ENCODE assay signal across 10 mouse cellular contexts in the genomic region with DNA sequence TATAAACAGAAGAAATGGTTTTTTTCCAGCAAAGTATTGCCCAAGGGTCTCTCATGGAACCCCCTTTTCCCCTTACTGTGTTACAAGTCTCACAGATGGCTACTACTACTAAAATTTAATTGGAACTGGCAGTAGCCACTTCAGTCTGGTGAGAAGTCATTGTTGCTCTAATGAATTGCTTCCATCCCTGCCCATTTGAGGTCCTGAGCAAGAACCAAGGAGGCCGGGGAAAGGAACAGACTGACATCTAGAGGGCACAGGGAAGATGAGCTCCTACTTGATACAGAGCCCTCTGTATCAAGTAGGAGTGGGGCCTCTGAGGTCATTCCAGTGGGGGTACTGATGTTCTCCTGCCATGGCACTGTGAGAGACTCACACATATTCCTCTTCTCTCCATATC. TPM values are rescaled to one million over a fixed set of nuclear protein-coding genes. Genes with fewer than 3 reads are reported as not detected.
DNase-seq lines count a peak whose midpoint lies in the region; ATAC-seq and TF ChIP-seq lines count a peak whose summit lies in the region.
"Had no signal": no experiment of that assay in that cellular context is flagged by ENCODE, and none has a peak within 500 bp of the region (broad histone marks: within the 10 kb centered on the region; RNA-seq: fewer than 3 reads in every experiment).

No protein-coding gene starts in this region.

- no peaks in the 10 kb centered on the region for H3K9me3 ChIP-seq in liver, postnatal 0 days (ENCODE audit: low read length)
- H3K9me3 ChIP-seq in hindbrain, embryonic 15.5 days, result no peaks in the 10 kb centered on the region
- H3K9me3 ChIP-seq in neural tube, embryonic 15.5 days (replicated peaks), result no peaks in the 10 kb centered on the region

- H3K4me2 ChIP-seq in liver, postnatal 0 days (ENCODE audit: low read depth, low read length), result no peak overlapping the region
- H3K4me2 ChIP-seq in hindbrain, embryonic 15.5 days, result no peak overlapping the region
- H3K4me2 ChIP-seq in neural tube, embryonic 15.5 days, result no peak overlapping the region

- peak; percentile 60; the same call in 1 of the 2 replicates for TF ChIP-seq CTCF in cerebellum, adult 2 months (IDR thresholded peaks at IDR 0.05; ENCODE audit: borderline replicate concordance, insufficient read depth, low read depth, low read length)
- TF ChIP-seq CTCF in liver, postnatal 0 days (IDR thresholded peaks at IDR 0.05; ENCODE audit: low read depth), result peak; percentile 31

- H3K36me3 ChIP-seq in liver, postnatal 0 days (replicated peaks; ENCODE audit: insufficient read depth, low read length), result no peaks in the 10 kb centered on the region
- no peaks in the 10 kb centered on the region for H3K36me3 ChIP-seq in hindbrain, embryonic 15.5 days
- no peaks in the 10 kb centered on the region for H3K36me3 ChIP-seq in neural tube, embryonic 15.5 days

- DNase-seq in cerebellum, adult 2 months, result peak in 1 of 2 experiments; percentile 49
- DNase-seq in cerebellum, adult 11 months, result no peak
- DNase-seq in liver, postnatal 0 days, result no peak
- no peak for DNase-seq in liver
- no peak for DNase-seq in gastrocnemius, postnatal 25 days
- DNase-seq in left cerebral cortex, postnatal 36 days (ENCODE audit: low spot score in 2 of 2), result no peak
- DNase-seq: heart, adult 11 months had no signal

- TF ChIP-seq EP300 in liver, postnatal 0 days (IDR thresholded peaks at IDR 0.05; ENCODE audit: low read depth), result no peak

- no peak overlapping the region for H3K27ac ChIP-seq in cerebellum, adult 2 months (ENCODE audit: insufficient read depth, low read length)
- no peak overlapping the region for H3K27ac ChIP-seq in liver, postnatal 0 days (ENCODE audit: low read depth)
- H3K27ac ChIP-seq in hindbrain, embryonic 15.5 days (replicated peaks), result no peak overlapping the region
- no peak overlapping the region for H3K27ac ChIP-seq in neural tube, embryonic 15.5 days (replicated peaks)

- no peak for ATAC-seq in liver, postnatal 0 days
- peak; percentile 23; the same call in 1 of the 2 replicates for ATAC-seq in hindbrain, embryonic 15.5 days (ENCODE audit: low FRiP score, low read depth)
- peak; percentile 59 for ATAC-seq in neural tube, embryonic 15.5 days (ENCODE audit: low FRiP score)
- ATAC-seq: activated CD4-positive, CD25-positive, alpha-beta regulatory T cell, adult 4 months had no signal

- 27% methylated on average over 1 of the region's 1 CpGs for WGBS in cerebellum, adult 2 months
- WGBS in liver, postnatal 0 days (ENCODE audit: insufficient replicate concordance), result 77% methylated on average over 1 of the region's 1 CpGs
- 35% methylated on average over 1 of the region's 1 CpGs for WGBS in hindbrain, embryonic 15.5 days
- WGBS in neural tube, embryonic 15.5 days, result 45% methylated on average over 1 of the region's 1 CpGs

- no peak overlapping the region for H3K4me3 ChIP-seq in cerebellum, adult 2 months (replicated peaks; ENCODE audit: insufficient read depth, low read depth, low read length)
- no peak overlapping the region for H3K4me3 ChIP-seq in liver, postnatal 0 days (ENCODE audit: low read depth, low read length)
- H3K4me3 ChIP-seq in hindbrain, embryonic 15.5 days, result no peak overlapping the region
- no peak overlapping the region for H3K4me3 ChIP-seq in neural tube, embryonic 15.5 days (replicated peaks)

- no peaks in the 10 kb centered on the region for H3K4me1 ChIP-seq in cerebellum, adult 2 months (ENCODE audit: control insufficient read depth, insufficient read depth, low read length)
- H3K4me1 ChIP-seq in liver, postnatal 0 days (ENCODE audit: insufficient read depth), result no peaks in the 10 kb centered on the region
- H3K4me1 ChIP-seq in hindbrain, embryonic 15.5 days (replicated peaks), result no peaks in the 10 kb centered on the region
- peaks cover 11% of the 10 kb centered on the region; the same call in 1 of the 2 replicates for H3K4me1 ChIP-seq in neural tube, embryonic 15.5 days

- intact Hi-C loops in left cerebral cortex, postnatal 36 days (cut with DNase I), result loop anchor here (10.0 kb wide), 1 partner anchor 392 kb away; no protein-coding TSS in a partner anchor

- no peaks in the 10 kb centered on the region for H3K27me3 ChIP-seq in cerebellum, adult 2 months (ENCODE audit: control insufficient read depth, insufficient read depth, low read length)
- no peaks in the 10 kb centered on the region for H3K27me3 ChIP-seq in liver, postnatal 0 days (ENCODE audit: insufficient read depth, low read length)
- no peaks in the 10 kb centered on the region for H3K27me3 ChIP-seq in hindbrain, embryonic 15.5 days
- no peaks in the 10 kb centered on the region for H3K27me3 ChIP-seq in neural tube, embryonic 15.5 days (replicated peaks)

- TF ChIP-seq POLR2A in cerebellum, adult 2 months (IDR thresholded peaks at IDR 0.05; ENCODE audit: borderline replicate concordance, insufficient read depth, low read length), result no peak

- H3K9ac ChIP-seq in liver, postnatal 0 days (replicated peaks), result no peak overlapping the region
- H3K9ac ChIP-seq in hindbrain, embryonic 15.5 days, result no peak overlapping the region
- no peak overlapping the region for H3K9ac ChIP-seq in neural tube, embryonic 15.5 days (replicated peaks)

RNA-seq across cellular contexts. Expression of gene Thumpd2, which starts 47.8 kb away (rescaled TPM):
- 3.9 and 4.3 TPM in 2 replicates for polyA plus RNA-seq in cerebellum, adult 2 months (2012; rRNA removed)
- 4.6 and 5.0 TPM in 2 replicates for polyA plus RNA-seq in liver, postnatal 0 days (2015; fragmentation: Nextera tagmentation; extraction: Ambion mirVana)
- 7.1 and 7.5 TPM in 2 replicates for polyA plus RNA-seq in hindbrain, embryonic 15.5 days (2015; fragmentation: Nextera tagmentation; extraction: Ambion mirVana)
- 7.5 and 10.8 TPM in 2 replicates for polyA plus RNA-seq in neural tube, embryonic 15.5 days (2015; fragmentation: Nextera tagmentation; extraction: Ambion mirVana)
- 1 to 10 TPM; 2.9 to 3.4 TPM for total RNA-seq in gastrocnemius, postnatal 25 days (2021)
- total RNA-seq in left cerebral cortex, postnatal 36 days (2021), result 1 to 10 TPM; 5.2 to 8.7 TPM
